Mouse (Mus musculus): Measurements from ENCODE around the gene Ntn4.
"Not testable (repeated sequence)": the region's sequence is repeated elsewhere in the genome, so short reads cannot be mapped to it uniquely, and the experiment has no call there.

The Ntn4 gene

GRCm38 (mm10) chr10:93683896-93684295, 43.4 kb downstream of the Ntn4 start:
- DNase-seq (ENCODE audit: low spot score), result no peak

- DNase-seq (ENCODE audit: low spot score), result not testable (repeated sequence)
These were observed 44.9 kb downstream of the Ntn4 start for GRCm38 (mm10) chr10:93685416-93685815.

GRCm38 (mm10) chr10:93686579-93686978, 46.1 kb downstream of the Ntn4 start:
- DNase-seq (ENCODE audit: low spot score), result no peak

- DNase-seq (ENCODE audit: low spot score), result no peak
These were observed 47.3 kb downstream of the Ntn4 start for GRCm38 (mm10) chr10:93687781-93688180.

- DNase-seq (ENCODE audit: low spot score), result peak; percentile 28
These were observed 48.1 kb downstream of the Ntn4 start for GRCm38 (mm10) chr10:93688306-93689171.

GRCm38 (mm10) chr10:93691344-93691743, 50.9 kb downstream of the Ntn4 start:
- no peak for DNase-seq (ENCODE audit: low spot score)

GRCm38 (mm10) chr10:93695043-93695791, 54.7 kb downstream of the Ntn4 start:
- DNase-seq (ENCODE audit: low spot score), result no peak

- no peak for DNase-seq (ENCODE audit: low spot score)
These were observed 55.5 kb downstream of the Ntn4 start for GRCm38 (mm10) chr10:93696001-93696400.

- DNase-seq (ENCODE audit: low spot score), result no peak
These were observed 57.5 kb downstream of the Ntn4 start for GRCm38 (mm10) chr10:93697866-93698483.

GRCm38 (mm10) chr10:93699689-93700478, 59.4 kb downstream of the Ntn4 start:
- DNase-seq (ENCODE audit: low spot score), result no peak

- no peak for DNase-seq (ENCODE audit: low spot score)
These were observed 60.3 kb downstream of the Ntn4 start for GRCm38 (mm10) chr10:93700589-93701363.

GRCm38 (mm10) chr10:93703946-93704345, 63.5 kb downstream of the Ntn4 start:
- no peak for DNase-seq (ENCODE audit: low spot score)

GRCm38 (mm10) chr10:93707149-93708075, 66.9 kb downstream of the Ntn4 start:
- no peak for DNase-seq (ENCODE audit: low spot score)

- DNase-seq (ENCODE audit: low spot score), result no peak
These were observed 67.6 kb downstream of the Ntn4 start for GRCm38 (mm10) chr10:93708076-93708473.

GRCm38 (mm10) chr10:93708515-93708914, 68.0 kb downstream of the Ntn4 start:
- no peak for DNase-seq (ENCODE audit: low spot score)

GRCm38 (mm10) chr10:93709536-93709935, 69.1 kb downstream of the Ntn4 start:
- no peak for DNase-seq (ENCODE audit: low spot score)

GRCm38 (mm10) chr10:93721625-93722337, 81.3 kb downstream of the Ntn4 start:
- no peak for DNase-seq (ENCODE audit: low spot score)

- no peak for DNase-seq (ENCODE audit: low spot score)
These were observed 83.6 kb downstream of the Ntn4 start for GRCm38 (mm10) chr10:93723942-93724542.

GRCm38 (mm10) chr10:93728131-93728530, 87.7 kb downstream of the Ntn4 start:
- DNase-seq (ENCODE audit: low spot score), result no peak
